In genomic region chr15:12431684-12432083, GRCm38 (mm10) we compare ENCODE assay signal across 9 mouse cellular contexts.
DNase-seq lines count a peak whose midpoint lies in the region; ATAC-seq and TF ChIP-seq lines count a peak whose summit lies in the region.
"Had no signal": no experiment of that assay in that cellular context is flagged by ENCODE, and none has a peak within 500 bp of the region (broad histone marks: within the 10 kb centered on the region; RNA-seq: fewer than 3 reads in every experiment).

No protein-coding gene starts in this region.

- H3K4me3 ChIP-seq in forebrain, postnatal 0 days (ENCODE audit: low read depth, low read length): no peak overlapping the region
- H3K4me3 ChIP-seq: myocyte had no signal

- ATAC-seq in forebrain, postnatal 0 days: no peak

- no peak overlapping the region for H3K9ac ChIP-seq in forebrain, postnatal 0 days

- no peaks in the 10 kb centered on the region for H3K9me3 ChIP-seq in forebrain, postnatal 0 days (ENCODE audit: low read length)

- no peaks in the 10 kb centered on the region for H3K36me3 ChIP-seq in forebrain, postnatal 0 days (ENCODE audit: insufficient read depth)

- H3K4me2 ChIP-seq in forebrain, postnatal 0 days (ENCODE audit: low read depth): no peak overlapping the region

- no peak overlapping the region for H3K27ac ChIP-seq in forebrain, postnatal 0 days (ENCODE audit: low read depth, low read length)

- no peaks in the 10 kb centered on the region for H3K27me3 ChIP-seq in forebrain, postnatal 0 days (ENCODE audit: insufficient read depth, low read length)

- no peaks in the 10 kb centered on the region for H3K4me1 ChIP-seq in forebrain, postnatal 0 days (ENCODE audit: insufficient read depth)

- DNase-seq in adrenal gland, adult (ENCODE audit: inconsistent age in 2 of 2, low spot score in 1 of 2): peak; percentile 79 to 82
- no peak for DNase-seq in adrenal gland, postnatal 4 days (ENCODE audit: low spot score in 2 of 2)
- DNase-seq in lung, adult 18-20 months: peak; percentile 27 to 51
- DNase-seq in lung, postnatal 10 days: no peak
- DNase-seq in brain, adult 2 months (ENCODE audit: low read depth, low spot score): peak; percentile 68
- DNase-seq in skeletal muscle tissue, adult 2 months (ENCODE audit: low read depth, low spot score): peak; percentile 62
- no peak for DNase-seq in kidney, postnatal 36 days
- no peak for DNase-seq in forebrain, postnatal 0 days

- TF ChIP-seq CTCF in forebrain, postnatal 0 days (IDR thresholded peaks at IDR 0.05; ENCODE audit: low read depth): no peak

- WGBS in forebrain, postnatal 0 days: 81% methylated on average over 7 of the region's 7 CpGs

Comparison
In these comparisons a context has a peak if more than half of its experiments do, and no peak if none do; other contexts are left out.
1. DNase-seq: peak in adrenal gland, adult (2 of 2), lung, adult 18-20 months (2 of 2), brain, adult 2 months (single experiment) and skeletal muscle tissue, adult 2 months (single experiment); none in adrenal gland, postnatal 4 days (0 of 2), lung, postnatal 10 days (single experiment), kidney, postnatal 36 days (0 of 2) and forebrain, postnatal 0 days (single experiment).